Mouse (Mus musculus) myocyte (in vitro differentiated cells): ENCODE measurements around the gene 1700028J19Rik. TPM values are rescaled to one million over a fixed set of nuclear protein-coding genes. Genes with fewer than 3 reads are reported as not detected.

Source experiments
- H3K27me3 ChIP-seq: one replicate; pipeline ENCODE4 v1.6.1; 2011; ENCODE audit not compliant: control insufficient read depth, insufficient read depth, insufficient read length
- H3K36me3 ChIP-seq: one replicate; pipeline ENCODE4 v1.6.1; 2011; ENCODE audit not compliant: control insufficient read depth, insufficient read depth
- H3K4me2 ChIP-seq: one replicate; pipeline ENCODE4 v1.6.1; 2011; ENCODE audit warnings: low read depth, control low read depth
- H3K4me3 ChIP-seq: one replicate; pipeline ENCODE4 v1.5.1; 2011; ENCODE audit warnings: mild to moderate bottlenecking, control low read depth, moderate library complexity
- H3K79me2 ChIP-seq: one replicate; pipeline ENCODE4 v1.6.1; 2011; ENCODE audit not compliant: control insufficient read depth, insufficient read depth
- H3ac ChIP-seq: one replicate; pipeline ENCODE4 v1.6.1; 2011; ENCODE audit not compliant: control insufficient read depth, insufficient read length
- CEBPB ChIP-seq: IDR thresholded peaks from 2 replicates; pipeline ENCODE4 v1.6.1; 2011; ENCODE audit warnings: mild to moderate bottlenecking, moderate library complexity; ENCODE audit not compliant: poor library complexity, insufficient read depth, severe bottlenecking
- E2F4 ChIP-seq: IDR thresholded peaks from one replicate; pipeline ENCODE4 v1.6.1; 2011; ENCODE audit warnings: mild to moderate bottlenecking, control low read depth, moderate library complexity; ENCODE audit not compliant: insufficient read depth
- MAX ChIP-seq: IDR thresholded peaks from one replicate; pipeline ENCODE4 v1.6.1; 2011; ENCODE audit warnings: low read depth, mild to moderate bottlenecking, control low read depth
- MYOD1 ChIP-seq, 3 experiments: IDR thresholded peaks; one replicate each; pipeline ENCODE4 v1.6.1; 2011; ENCODE audit warnings: control low read depth in 2 of 3, low read depth in 2 of 3, mild to moderate bottlenecking in 2 of 3, moderate library complexity in 1 of 3; ENCODE audit not compliant: insufficient read length in 2 of 3, control insufficient read depth in 1 of 3
- MYOG ChIP-seq, 3 experiments: IDR thresholded peaks; one replicate each; pipeline ENCODE4 v1.6.1; 2011; ENCODE audit warnings: control low read depth in 2 of 3, low read depth in 2 of 3, mild to moderate bottlenecking in 2 of 3; ENCODE audit not compliant: insufficient read length in 2 of 3, control insufficient read depth in 1 of 3, insufficient read depth in 1 of 3
- POLR2A ChIP-seq: IDR thresholded peaks from one replicate; pipeline ENCODE4 v1.6.1; 2011; ENCODE audit warnings: low read depth, mild to moderate bottlenecking, control low read depth, moderate library complexity; ENCODE audit not compliant: insufficient read length
- POLR2AphosphoS2 ChIP-seq: IDR thresholded peaks from one replicate; pipeline ENCODE4 v1.6.1; 2011; ENCODE audit warnings: low read depth, control low read depth; ENCODE audit not compliant: insufficient read length
- REST ChIP-seq: IDR thresholded peaks from one replicate; pipeline ENCODE4 v1.6.1; 2011; ENCODE audit warnings: mild to moderate bottlenecking, control low read depth, moderate library complexity; ENCODE audit not compliant: insufficient read depth, insufficient read length
- SRF ChIP-seq: IDR thresholded peaks from one replicate; pipeline ENCODE4 v1.6.1; 2011; ENCODE audit warnings: low read depth; ENCODE audit not compliant: control insufficient read depth, insufficient read length
- TCF12 ChIP-seq: IDR thresholded peaks from one replicate; pipeline ENCODE4 v1.6.1; 2011; ENCODE audit warnings: mild to moderate bottlenecking, control low read depth; ENCODE audit not compliant: poor library complexity, insufficient read depth, severe bottlenecking
- TCF3 ChIP-seq: IDR thresholded peaks from one replicate; pipeline ENCODE4 v1.6.1; 2011; ENCODE audit warnings: low read depth, control low read depth; ENCODE audit not compliant: insufficient read length
- USF1 ChIP-seq: IDR thresholded peaks from one replicate; pipeline ENCODE4 v1.6.1; 2011; ENCODE audit warnings: low read depth, mild to moderate bottlenecking, control low read depth, moderate library complexity
- polyA plus RNA-seq: library from polyadenylated mRNA; unstranded; fragments of >200 nt; fragmentation: generic; extraction: Trizol; gene quantifications from one replicate; pipeline ENCODE4 v1.2.1, GENCODE M21; 2012; ENCODE audit warnings: missing spikeins

The 1700028J19Rik gene
- polyA plus RNA-seq: 0.62 TPM

DNA sequence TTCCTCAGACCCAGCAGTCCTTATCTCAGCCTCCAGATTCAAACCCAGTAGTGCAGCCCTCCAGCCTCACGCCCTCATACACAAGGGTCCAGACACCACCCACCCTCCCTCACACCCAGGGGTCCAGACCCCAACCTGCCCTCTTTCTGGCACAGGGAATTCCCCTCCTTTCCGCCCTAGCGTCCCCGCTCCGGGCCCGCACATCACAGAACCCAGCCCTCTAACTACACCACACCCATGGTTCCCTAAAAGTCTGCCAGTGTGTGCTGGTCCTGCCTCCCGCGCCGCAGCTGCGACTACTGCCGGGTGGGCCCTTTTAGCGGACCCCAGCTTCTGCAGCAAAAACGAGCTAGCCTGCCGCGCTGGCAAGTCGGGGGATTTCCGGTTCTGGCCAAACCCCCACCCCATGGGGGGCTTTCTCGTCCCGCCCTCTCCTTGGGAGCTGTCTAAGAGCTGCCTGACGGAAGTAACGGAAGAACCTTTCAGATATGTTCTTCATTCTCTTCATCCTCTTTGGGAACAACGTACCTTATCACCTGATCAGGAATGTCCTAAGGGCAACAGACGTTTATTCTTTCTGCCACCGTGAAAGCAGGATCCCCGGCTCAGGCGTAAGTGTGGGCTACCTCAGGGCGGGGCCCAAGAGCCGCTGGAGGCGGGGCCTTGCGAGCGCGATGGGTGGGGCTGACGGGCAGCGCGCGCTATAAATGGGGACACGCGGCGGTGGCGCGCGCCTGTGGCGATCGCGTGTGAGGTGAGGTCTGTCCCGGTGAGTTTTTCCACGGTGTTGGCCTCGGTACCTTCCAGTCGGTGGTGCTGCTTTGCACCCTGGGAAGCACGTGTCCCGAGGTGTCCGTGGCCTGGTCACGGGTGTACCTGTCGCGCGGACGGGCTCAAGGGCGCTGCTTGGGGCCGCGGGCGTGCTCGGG is at the start of gene 1700028J19Rik, which contains the start of gene 2410002F23Rik:
Gene 1700028J19Rik (minus strand): TSS at position 641 of the 929 bp plus-strand sequence.
Gene 2410002F23Rik (plus strand): TSS at position 668 of the 929 bp plus-strand sequence.
- TF ChIP-seq CEBPB (no peak), SRF (no peak), E2F4 (peak; percentile 60), MAX (peak; percentile 100), TCF12 (no peak), POLR2AphosphoS2 (peak; percentile 100), TCF3 (no peak), MYOG (IDR thresholded peaks at IDR 0.05; ENCODE audit: control insufficient read depth in 1 of 3, insufficient read depth in 1 of 3, insufficient read length in 2 of 3, low read depth in 2 of 3) (peak in 1 of 3 experiments; percentile 39), USF1 (no peak), POLR2A (peak; percentile 100), REST (no peak), MYOD1 (IDR thresholded peaks at IDR 0.05; ENCODE audit: control insufficient read depth in 1 of 3, insufficient read length in 2 of 3, low read depth in 2 of 3) (peak in 2 of 3 experiments; percentile 2 to 19)
- no peaks in the 10 kb centered on the region for H3K27me3 ChIP-seq
- peaks cover 31% of the 10 kb centered on the region for H3K79me2 ChIP-seq
- H3K4me2 ChIP-seq: peak within 1 kb of the TSS; percentile 89
- H3ac ChIP-seq: peak within 1 kb of the TSS; percentile 61
- peaks cover 20% of the 10 kb centered on the region for H3K36me3 ChIP-seq
- H3K4me3 ChIP-seq: peak within 1 kb of the TSS; percentile 93

DNA sequence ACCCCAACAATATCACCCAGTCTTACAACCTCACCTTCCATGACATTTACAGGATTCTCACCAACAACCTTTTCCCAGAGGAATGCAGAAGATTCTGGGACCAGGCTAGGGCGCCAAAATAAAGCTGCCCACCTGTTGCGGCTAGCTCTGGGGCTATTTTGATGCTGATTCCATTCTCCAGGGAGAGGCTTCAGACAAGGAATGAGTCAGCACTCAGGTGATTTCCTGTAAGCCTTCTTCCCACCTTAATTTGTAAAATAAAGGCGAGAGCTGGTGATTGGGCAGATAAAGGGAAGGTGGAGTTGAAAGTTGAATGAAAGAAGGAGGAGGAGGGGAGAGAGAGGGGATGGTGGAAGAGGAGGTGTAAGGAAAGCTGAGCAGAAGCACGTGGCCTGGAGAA is 44.9 kb upstream of the 1700028J19Rik start:
- Histone ChIP-seq H3K79me2 (no peaks in the 10 kb centered on the region), H3ac (no peak overlapping the region), H3K4me2 (no peak overlapping the region), H3K27me3 (peaks cover 12% of the 10 kb centered on the region), H3K4me3 (no peak overlapping the region), H3K36me3 (no peaks in the 10 kb centered on the region)
- TF ChIP-seq MYOD1 (IDR thresholded peaks at IDR 0.05; ENCODE audit: control insufficient read depth in 1 of 3, insufficient read length in 2 of 3, low read depth in 2 of 3) (no peak), TCF3 (no peak), TCF12 (no peak), POLR2AphosphoS2 (no peak)

DNA sequence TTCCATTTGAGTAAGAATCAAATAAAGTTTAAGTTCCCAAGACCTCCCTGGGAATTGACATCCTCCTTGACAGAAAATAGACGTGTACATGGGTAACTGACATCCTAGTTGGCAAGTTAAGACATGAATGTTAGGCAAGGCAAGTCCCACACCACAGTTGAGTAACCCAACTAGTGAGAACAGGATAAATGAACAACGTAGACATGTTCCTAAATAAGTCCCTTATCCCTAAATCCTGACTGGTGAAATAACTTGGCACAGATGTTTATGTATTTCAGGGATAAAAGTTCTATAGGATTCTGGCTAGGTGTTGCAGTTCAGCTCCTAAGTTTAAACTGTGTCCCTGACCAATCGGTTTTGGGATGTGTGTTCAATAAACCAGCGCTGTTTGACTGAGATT is 44.5 kb upstream of the 1700028J19Rik start:
- H3K4me3 ChIP-seq: no peak overlapping the region
- peaks cover 12% of the 10 kb centered on the region for H3K27me3 ChIP-seq
- H3K79me2 ChIP-seq: no peaks in the 10 kb centered on the region
- no peak overlapping the region for H3ac ChIP-seq
- H3K36me3 ChIP-seq: no peaks in the 10 kb centered on the region
- TF ChIP-seq E2F4 (no peak), TCF12 (no peak), REST (no peak), USF1 (no peak), MYOG (IDR thresholded peaks at IDR 0.05; ENCODE audit: control insufficient read depth in 1 of 3, insufficient read depth in 1 of 3, insufficient read length in 2 of 3, low read depth in 2 of 3) (no peak)
- no peak overlapping the region for H3K4me2 ChIP-seq

DNA sequence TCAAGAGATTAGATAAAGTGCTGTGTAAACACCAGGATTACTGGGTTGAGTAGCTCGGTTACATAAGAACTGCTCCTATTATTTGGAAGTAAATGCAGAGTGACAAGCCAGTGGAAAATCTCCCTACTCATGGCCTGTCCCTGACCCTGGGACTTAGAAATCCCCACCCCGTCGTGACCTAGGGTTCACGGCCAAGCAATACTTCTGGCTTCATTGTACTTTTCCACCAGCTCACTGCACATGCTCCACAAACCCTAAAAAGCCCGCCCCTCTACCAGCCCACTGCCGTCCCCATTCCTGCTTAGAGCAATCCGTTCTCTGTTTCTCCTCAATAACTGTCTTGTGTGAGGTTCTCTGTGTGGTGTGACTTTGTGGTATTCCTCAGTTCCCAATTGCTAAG is 41.3 kb upstream of the 1700028J19Rik start:
- TF ChIP-seq SRF (no peak), REST (no peak), POLR2A (no peak), MYOG (IDR thresholded peaks at IDR 0.05; ENCODE audit: control insufficient read depth in 1 of 3, insufficient read depth in 1 of 3, insufficient read length in 2 of 3, low read depth in 2 of 3) (no peak), CEBPB (no peak), MYOD1 (IDR thresholded peaks at IDR 0.05; ENCODE audit: control insufficient read depth in 1 of 3, insufficient read length in 2 of 3, low read depth in 2 of 3) (no peak), E2F4 (no peak), USF1 (no peak), POLR2AphosphoS2 (no peak), TCF3 (no peak), TCF12 (no peak), MAX (no peak)
- H3K4me2 ChIP-seq: no peak overlapping the region

DNA sequence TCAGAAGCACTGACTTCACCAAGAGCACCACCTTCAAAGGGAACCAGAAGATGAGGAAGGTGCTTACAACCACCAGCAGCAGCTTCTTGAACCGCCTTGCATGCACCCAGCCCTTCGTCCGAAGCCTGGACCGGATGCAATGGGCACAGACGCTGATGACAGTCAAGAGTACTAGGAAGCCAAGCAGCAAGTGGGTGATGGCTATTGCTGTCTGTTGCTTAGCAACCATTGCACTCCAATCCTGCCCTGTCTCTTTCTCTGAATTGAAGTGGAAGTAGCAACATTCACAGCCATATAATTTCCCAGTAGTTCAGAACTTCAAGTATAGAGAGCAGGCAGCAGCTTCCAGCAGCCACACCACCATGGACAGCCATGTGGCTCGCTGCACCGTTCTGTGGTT is 35.1 kb upstream of the 1700028J19Rik start:
- H3K27me3 ChIP-seq: peaks cover 36% of the 10 kb centered on the region
- no peak for TF ChIP-seq SRF
- no peak for TF ChIP-seq MAX
- no peak for TF ChIP-seq REST
- no peak for TF ChIP-seq E2F4
- no peak for TF ChIP-seq USF1
- no peak for TF ChIP-seq MYOG (IDR thresholded peaks at IDR 0.05; ENCODE audit: control insufficient read depth in 1 of 3, insufficient read depth in 1 of 3, insufficient read length in 2 of 3, low read depth in 2 of 3)

More for the DNA sequence above, 41.3 kb upstream of the 1700028J19Rik start:
- H3K4me3 ChIP-seq: no peak overlapping the region
- H3K36me3 ChIP-seq: no peaks in the 10 kb centered on the region
- H3ac ChIP-seq: no peak overlapping the region
- no peaks in the 10 kb centered on the region for H3K79me2 ChIP-seq
- H3K27me3 ChIP-seq: peaks cover 22% of the 10 kb centered on the region

More for the DNA sequence above, 35.1 kb upstream of the 1700028J19Rik start:
- Histone ChIP-seq H3ac (no peak overlapping the region), H3K36me3 (no peaks in the 10 kb centered on the region), H3K79me2 (no peaks in the 10 kb centered on the region), H3K4me2 (no peak overlapping the region), H3K4me3 (no peak overlapping the region)
